18 mouse cellular contexts compared by ENCODE assay signal in genomic region chr19:36062801-36063529, GRCm38 (mm10). TPM values are rescaled to one million over a fixed set of nuclear protein-coding genes. Genes with fewer than 3 reads are reported as not detected.
DNase-seq lines count a peak whose midpoint lies in the region; ATAC-seq and TF ChIP-seq lines count a peak whose summit lies in the region.
"Had no signal": no experiment of that assay in that cellular context is flagged by ENCODE, and none has a peak within 500 bp of the region (broad histone marks: within the 10 kb centered on the region; RNA-seq: fewer than 3 reads in every experiment).

No protein-coding gene starts in this region.

- H3K36me3 ChIP-seq in forebrain, embryonic 15.5 days = no peaks in the 10 kb centered on the region
- H3K36me3 ChIP-seq in forebrain, embryonic 11.5 days (ENCODE audit: control insufficient read depth, insufficient read depth, low read length) = no peaks in the 10 kb centered on the region
- H3K36me3 ChIP-seq in stomach, postnatal 0 days (ENCODE audit: control insufficient read depth, insufficient read depth, low read length) = no peaks in the 10 kb centered on the region
- H3K36me3 ChIP-seq: liver, embryonic 13.5 days; midbrain, embryonic 12.5 days; neural tube, embryonic 12.5 days had no signal

- no peak overlapping the region for H3K4me2 ChIP-seq in forebrain, embryonic 15.5 days (replicated peaks)
- no peak overlapping the region for H3K4me2 ChIP-seq in forebrain, embryonic 11.5 days (ENCODE audit: low read depth, low read length, severe bottlenecking)
- no peak overlapping the region for H3K4me2 ChIP-seq in stomach, postnatal 0 days (replicated peaks; ENCODE audit: low read depth)
- H3K4me2 ChIP-seq: liver, embryonic 13.5 days; midbrain, embryonic 12.5 days; neural tube, embryonic 12.5 days had no signal

- H3K27ac ChIP-seq in forebrain, embryonic 15.5 days (replicated peaks) = no peak overlapping the region
- H3K27ac ChIP-seq in forebrain, embryonic 11.5 days (ENCODE audit: low read depth, low read length) = no peak overlapping the region
- H3K27ac ChIP-seq in layer of hippocampus, adult 2 months = no peak overlapping the region
- H3K27ac ChIP-seq in stomach, postnatal 0 days (replicated peaks) = no peak overlapping the region
- H3K27ac ChIP-seq: liver, embryonic 13.5 days; midbrain, embryonic 12.5 days; neural tube, embryonic 12.5 days had no signal

- TF ChIP-seq EP300 in stomach, postnatal 0 days (optimal IDR thresholded peaks at IDR 0.05) = no peak

- whole genome bisulfite sequencing in forebrain, embryonic 15.5 days = 67% methylated on average over 2 of the region's 2 CpGs
- 68% methylated on average over 2 of the region's 2 CpGs for WGBS in forebrain, embryonic 11.5 days
- WGBS in stomach, postnatal 0 days = 59% methylated on average over 2 of the region's 2 CpGs

- no peak for DNase-seq in forebrain, embryonic 11.5 days (ENCODE audit: low spot score)
- DNase-seq in layer of hippocampus, adult 2 months (ENCODE audit: low spot score in 2 of 2) = no peak
- no peak for DNase-seq in layer of hippocampus, postnatal 25 days (ENCODE audit: extremely low spot score in 1 of 2, low spot score in 1 of 2)
- peak; percentile 9 for DNase-seq in retina, embryonic 14.5 days (ENCODE audit: low spot score)
- DNase-seq in retina, postnatal 1 day = no peak
- DNase-seq in stomach, postnatal 0 days (ENCODE audit: low spot score) = no peak
- DNase-seq in cerebellum, postnatal 14 days = no peak
- DNase-seq: adrenal gland, postnatal 25 days; heart, postnatal 14 days; kidney, postnatal 25 days; left cerebral cortex, postnatal 4 days; liver, embryonic 13.5 days had no signal

- no peak overlapping the region for H3K9ac ChIP-seq in forebrain, embryonic 15.5 days (replicated peaks)
- no peak overlapping the region for H3K9ac ChIP-seq in forebrain, embryonic 11.5 days (ENCODE audit: low read length)
- no peak overlapping the region for H3K9ac ChIP-seq in stomach, postnatal 0 days (ENCODE audit: low read length)
- H3K9ac ChIP-seq: liver, embryonic 13.5 days; midbrain, embryonic 12.5 days; neural tube, embryonic 12.5 days had no signal

- TF ChIP-seq CTCF in layer of hippocampus, adult 2 months (conservative IDR thresholded peaks at IDR 0.05) = peak; percentile 77
- peak; percentile 53 for TF ChIP-seq CTCF in stomach, postnatal 0 days (IDR thresholded peaks at IDR 0.05; ENCODE audit: low read depth)

- peak; percentile 58 for ATAC-seq in forebrain, embryonic 15.5 days (replicated peaks)
- no peak for ATAC-seq in forebrain, embryonic 11.5 days (replicated peaks; ENCODE audit: low FRiP score)
- no peak for ATAC-seq in stomach, postnatal 0 days (ENCODE audit: low FRiP score, low TSS enrichment)
- ATAC-seq: intestine, postnatal 0 days had no signal

- no peak overlapping the region for H3K4me3 ChIP-seq in forebrain, embryonic 15.5 days
- no peak overlapping the region for H3K4me3 ChIP-seq in forebrain, embryonic 11.5 days (ENCODE audit: low read depth, low read length)
- no peak overlapping the region for H3K4me3 ChIP-seq in layer of hippocampus, adult 2 months
- no peak overlapping the region for H3K4me3 ChIP-seq in stomach, postnatal 0 days (ENCODE audit: low read depth, low read length)
- H3K4me3 ChIP-seq: liver, embryonic 13.5 days; midbrain, embryonic 12.5 days; neural tube, embryonic 12.5 days had no signal

- H3K27me3 ChIP-seq in forebrain, embryonic 15.5 days = 0 out of 2 replicates have a peak, but pooled peaks cover 6% of the 10 kb centered on the region
- H3K27me3 ChIP-seq in forebrain, embryonic 11.5 days (ENCODE audit: control insufficient read depth, insufficient read depth, low read length) = peaks cover 5% of the 10 kb centered on the region; the same call in 1 of the 2 replicates
- H3K27me3 ChIP-seq in stomach, postnatal 0 days (ENCODE audit: control insufficient read depth, insufficient read depth, low read length) = no peaks in the 10 kb centered on the region

- no peaks in the 10 kb centered on the region for H3K9me3 ChIP-seq in forebrain, embryonic 15.5 days
- no peaks in the 10 kb centered on the region for H3K9me3 ChIP-seq in forebrain, embryonic 11.5 days (ENCODE audit: control insufficient read depth, low read length)
- H3K9me3 ChIP-seq in stomach, postnatal 0 days (ENCODE audit: control insufficient read depth, low read length) = no peaks in the 10 kb centered on the region
- H3K9me3 ChIP-seq: liver, embryonic 13.5 days; midbrain, embryonic 12.5 days; neural tube, embryonic 12.5 days had no signal

- H3K4me1 ChIP-seq in forebrain, embryonic 15.5 days = no peaks in the 10 kb centered on the region
- no peaks in the 10 kb centered on the region; the same call in 1 of the 2 replicates for H3K4me1 ChIP-seq in forebrain, embryonic 11.5 days (replicated peaks; ENCODE audit: control insufficient read depth, insufficient read depth, low read length)
- H3K4me1 ChIP-seq in stomach, postnatal 0 days (replicated peaks; ENCODE audit: control insufficient read depth, insufficient read depth) = no peaks in the 10 kb centered on the region
- H3K4me1 ChIP-seq: liver, embryonic 13.5 days; midbrain, embryonic 12.5 days; neural tube, embryonic 12.5 days had no signal

RNA-seq across cellular contexts. Expression of gene Htr7, which starts 5.7 kb away (rescaled TPM):
- 3.0 and 3.6 TPM in 2 replicates for polyA plus RNA-seq in forebrain, embryonic 15.5 days (2015; fragmentation: Nextera tagmentation; extraction: Ambion mirVana)
- 0.08 and 0.25 TPM in 2 replicates for polyA plus RNA-seq in forebrain, embryonic 11.5 days (2014; fragmentation: Nextera tagmentation; extraction: Ambion mirVana)
- total RNA-seq in layer of hippocampus, adult 2 months (2021) = 1 to 10 TPM; 8.5 to 9.0 TPM
- total RNA-seq in layer of hippocampus, postnatal 25 days (2021) = 1 to 10 TPM; 8.1 to 9.1 TPM
- polyA plus RNA-seq in stomach, postnatal 0 days (2015; fragmentation: Nextera tagmentation; extraction: Ambion mirVana) = 0.02 and 0.06 TPM in 2 replicates
- total RNA-seq: adrenal gland, postnatal 25 days had no signal
- polyA plus RNA-seq: liver, embryonic 13.5 days had no signal

RNA-seq across cellular contexts. Expression of gene Rpp30, which starts 20.6 kb away (rescaled TPM):
- polyA plus RNA-seq in forebrain, embryonic 15.5 days (2015; fragmentation: Nextera tagmentation; extraction: Ambion mirVana) = 84.1 and 90.4 TPM in 2 replicates
- 119 and 121 TPM in 2 replicates for polyA plus RNA-seq in forebrain, embryonic 11.5 days (2014; fragmentation: Nextera tagmentation; extraction: Ambion mirVana)
- total RNA-seq in layer of hippocampus, adult 2 months (2021) = 10 to 100 TPM; 17.0 to 17.4 TPM
- 10 to 100 TPM; 16.8 to 21.5 TPM for total RNA-seq in layer of hippocampus, postnatal 25 days (2021)
- polyA plus RNA-seq in stomach, postnatal 0 days (2015; fragmentation: Nextera tagmentation; extraction: Ambion mirVana) = 34.4 and 36.6 TPM in 2 replicates

RNA-seq across cellular contexts. Expression of gene Ankrd1, which starts 56.9 kb away (rescaled TPM):
- 0.19 TPM in 1 of 2 replicates, not detected in the other for polyA plus RNA-seq in forebrain, embryonic 15.5 days (2015; fragmentation: Nextera tagmentation; extraction: Ambion mirVana)
- polyA plus RNA-seq in forebrain, embryonic 11.5 days (2014; fragmentation: Nextera tagmentation; extraction: Ambion mirVana) = not detected in 2 replicates
- not detected for total RNA-seq in layer of hippocampus, adult 2 months (2021)
- total RNA-seq in layer of hippocampus, postnatal 25 days (2021) = not detected
- polyA plus RNA-seq in stomach, postnatal 0 days (2015; fragmentation: Nextera tagmentation; extraction: Ambion mirVana) = 0.21 and 0.22 TPM in 2 replicates
- total RNA-seq: adrenal gland, postnatal 25 days; layer of hippocampus, postnatal 14 days; left cerebral cortex, postnatal 4 days had no signal
- polyA plus RNA-seq: small intestine, adult 2 months had no signal
